In the genomic region with DNA sequence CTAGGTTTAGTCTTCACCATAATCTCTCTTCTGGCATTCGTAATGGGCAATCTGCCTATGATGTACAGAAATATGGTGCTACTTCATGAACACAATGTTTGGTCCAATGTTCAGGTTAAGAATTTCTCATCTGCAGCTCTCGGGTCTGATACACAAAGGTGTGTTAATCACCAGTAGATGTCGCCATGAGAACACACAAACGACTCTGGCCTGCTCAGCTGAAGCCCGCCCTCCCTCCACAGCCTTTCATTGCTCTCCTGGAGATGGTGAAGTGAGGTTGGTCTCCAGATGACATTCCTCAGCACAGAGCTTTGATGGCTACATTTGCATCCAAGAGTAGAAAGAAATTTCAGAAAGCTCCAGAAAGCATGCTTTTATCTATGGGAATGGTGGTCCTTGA, we compare ENCODE assay signal across 9 mouse cellular contexts.
A peak's percentile ranks its signal among the peaks of the same experiment; 100 is the strongest.
DNase-seq lines count a peak whose midpoint lies in the region; ATAC-seq and TF ChIP-seq lines count a peak whose summit lies in the region.
"Had no signal": no experiment of that assay in that cellular context is flagged by ENCODE, and none has a peak within 500 bp of the region (broad histone marks: within the 10 kb centered on the region; RNA-seq: fewer than 3 reads in every experiment).

No protein-coding gene starts in this region.

- TF ChIP-seq EP300 in liver, embryonic 14.5 days (IDR thresholded peaks at IDR 0.05; ENCODE audit: low read depth) = no peak

- H3K4me1 ChIP-seq in embryonic facial prominence, embryonic 10.5 days = peaks cover 52% of the 10 kb centered on the region
- H3K4me1 ChIP-seq in liver, embryonic 14.5 days (replicated peaks; ENCODE audit: control insufficient read depth in 2 of 2, insufficient read depth in 2 of 2, low read length in 1 of 2) = no peaks in the 10 kb centered on the region

- no peak overlapping the region for H3K4me2 ChIP-seq in liver, embryonic 14.5 days (ENCODE audit: low read depth)

- H3K27ac ChIP-seq in embryonic facial prominence, embryonic 10.5 days (replicated peaks) = no peak overlapping the region
- no peak overlapping the region for H3K27ac ChIP-seq in liver, embryonic 14.5 days

- WGBS in embryonic facial prominence, embryonic 10.5 days = 12% methylated on average over 5 of the region's 5 CpGs
- 6% methylated on average over 5 of the region's 5 CpGs for WGBS in liver, embryonic 14.5 days (ENCODE audit: insufficient replicate concordance)

- H3K36me3 ChIP-seq in embryonic facial prominence, embryonic 10.5 days (replicated peaks) = no peaks in the 10 kb centered on the region
- H3K36me3 ChIP-seq in liver, embryonic 14.5 days (replicated peaks; ENCODE audit: control insufficient read depth, insufficient read depth, low read depth) = no peaks in the 10 kb centered on the region

- H3K27me3 ChIP-seq in embryonic facial prominence, embryonic 10.5 days (replicated peaks; ENCODE audit: low read depth, poor library complexity, severe bottlenecking) = no peaks in the 10 kb centered on the region
- no peaks in the 10 kb centered on the region for H3K27me3 ChIP-seq in liver, embryonic 14.5 days (ENCODE audit: control insufficient read depth, insufficient read depth, low read length)

- peak; percentile 53 for TF ChIP-seq CTCF in liver, embryonic 14.5 days (IDR thresholded peaks at IDR 0.05; ENCODE audit: low read depth)

- no peak for ATAC-seq in liver, embryonic 14.5 days (ENCODE audit: insufficient read depth)

- DNase-seq in heart, adult 18-20 months = peak; percentile 9 to 25
- DNase-seq in heart, postnatal 36 days = no peak
- DNase-seq in MEL-GATA-1-ER (ENCODE audit: extremely low read depth, low read depth) = peak; percentile 10
- peak; percentile 79 for DNase-seq in embryonic facial prominence, embryonic 10.5 days (ENCODE audit: low spot score)
- peak; percentile 50 for DNase-seq in induced T-regulatory cell, adult 2 months (ENCODE audit: low read depth)
- peak in 1 of 3 experiments; percentile 4 for DNase-seq in liver, embryonic 14.5 days (ENCODE audit: low read depth in 3 of 3, low spot score in 3 of 3)
- DNase-seq in retina, embryonic 14.5 days (ENCODE audit: low spot score) = peak; percentile 89
- DNase-seq in c-Kit-positive CD71-positive TER-119-positive erythroid progenitor cells, embryonic 14.5 days (ENCODE audit: low spot score) = no peak

- no peak overlapping the region for H3K9ac ChIP-seq in liver, embryonic 14.5 days (replicated peaks)

- no peaks in the 10 kb centered on the region for H3K9me3 ChIP-seq in embryonic facial prominence, embryonic 10.5 days
- H3K9me3 ChIP-seq in liver, embryonic 14.5 days (ENCODE audit: control insufficient read depth, low read length) = no peaks in the 10 kb centered on the region

- H3K4me3 ChIP-seq in embryonic facial prominence, embryonic 10.5 days = no peak overlapping the region
- H3K4me3 ChIP-seq in liver, embryonic 14.5 days (ENCODE audit: insufficient read depth in 1 of 2, low read depth in 2 of 2, low read length in 2 of 2) = no peak overlapping the region
- H3K4me3 ChIP-seq: erythroblast, embryonic 14.5 days had no signal

- intact Hi-C loops in heart, postnatal 36 days (cut with DNase I) = loop anchor here (1.0 to 5.0 kb wide), 3 partner anchors 51 to 469 kb away; no protein-coding TSS in a partner anchor

Comparison
In these comparisons a context has a peak if more than half of its experiments do, and no peak if none do; other contexts are left out.
1. DNase-seq: peak in heart, adult 18-20 months (2 of 2), MEL-GATA-1-ER (single experiment), embryonic facial prominence, embryonic 10.5 days (single experiment), induced T-regulatory cell, adult 2 months (single experiment) and retina, embryonic 14.5 days (single experiment); none in heart, postnatal 36 days (0 of 2) and c-Kit-positive CD71-positive TER-119-positive erythroid progenitor cells, embryonic 14.5 days (single experiment).